Mouse (Mus musculus): ENCODE measurements around the gene Wwc1. TPM values are rescaled to one million over a fixed set of nuclear protein-coding genes. Genes with fewer than 3 reads are reported as not detected.

The Wwc1 gene
- polyA plus RNA-seq (2012; ENCODE audit: low replicate concordance), result 0.07 and 0.90 TPM in 2 replicates

GRCm38 (mm10) chr11:35980411-35980917 lies at the start of gene Wwc1:
Wwc1 (minus strand) TSS chr11:35980527.

GRCm38 (mm10) chr11:35834022-35834760 lies 146.1 kb downstream of the Wwc1 start, which contains the start of gene Rars:
Rars (minus strand) TSS chr11:35834506.

GRCm38 (mm10) chr11:35798874-35799273 lies 181.5 kb downstream of the Wwc1 start, which contains the start of gene Fbll1:
Fbll1 (minus strand) TSS chr11:35798884.

Other genes with a start within 250 kb of the Wwc1 start
- 3.3 and 4.6 TPM in 2 replicates for gene Pank3, start 211.0 kb downstream of the Wwc1 start, polyA plus RNA-seq (2012; ENCODE audit: low replicate concordance)
- gene Fbll1, start 181.6 kb downstream of the Wwc1 start, polyA plus RNA-seq (2012; ENCODE audit: low replicate concordance), result not detected in 2 replicates
- 1.5 and 4.2 TPM in 2 replicates for gene Rars, start 146.0 kb downstream of the Wwc1 start, polyA plus RNA-seq (2012; ENCODE audit: low replicate concordance)